Mouse (Mus musculus): ENCODE measurements around the gene Rgs3. TPM values are rescaled to one million over a fixed set of nuclear protein-coding genes. Genes with fewer than 3 reads are reported as not detected.

The Rgs3 gene
- polyA plus RNA-seq, 1 experiment from 2014 or later, result 59.4 TPM

- H3K36me3 ChIP-seq, result no peaks in the 10 kb centered on the region
- 0 out of 2 replicates have a peak, but pooled peaks cover 12% of the 10 kb centered on the region for H3K4me1 ChIP-seq
- H3K27ac ChIP-seq, result no peak overlapping the region
- H3K9me3 ChIP-seq, result no peaks in the 10 kb centered on the region
- H3K4me3 ChIP-seq, result no peak overlapping the region
- WGBS, result 23% methylated on average over 4 of the region's 4 CpGs
- ATAC-seq (ENCODE audit: insufficient number of reproducible peaks, low FRiP score, low TSS enrichment, low read depth), result no peak
- no peaks in the 10 kb centered on the region for H3K27me3 ChIP-seq
- no peak overlapping the region for H3K4me2 ChIP-seq
- no peak overlapping the region for H3K9ac ChIP-seq
Measured at GRCm38 (mm10) chr4:62560963-62561629, 1.4 kb downstream of the Rgs3 start.

- Histone ChIP-seq H3K9ac (no peak overlapping the region), H3K27ac (no peak overlapping the region), H3K27me3 (no peaks in the 10 kb centered on the region), H3K4me2 (no peak overlapping the region), H3K4me1 (0 out of 2 replicates have a peak, but pooled peaks cover 15% of the 10 kb centered on the region), H3K4me3 (no peak overlapping the region), H3K36me3 (no peaks in the 10 kb centered on the region), H3K9me3 (no peaks in the 10 kb centered on the region)
- WGBS, result 67% methylated on average over 3 of the region's 3 CpGs
- no peak for ATAC-seq (ENCODE audit: insufficient number of reproducible peaks, low FRiP score, low TSS enrichment, low read depth)
Measured at GRCm38 (mm10) chr4:62561630-62562001, 2.0 kb downstream of the Rgs3 start.

- Histone ChIP-seq H3K27ac (no peak overlapping the region), H3K4me3 (no peak overlapping the region), H3K36me3 (no peaks in the 10 kb centered on the region), H3K27me3 (no peaks in the 10 kb centered on the region), H3K9ac (no peak overlapping the region), H3K4me2 (no peak overlapping the region), H3K9me3 (no peaks in the 10 kb centered on the region), H3K4me1 (0 out of 2 replicates have a peak, but pooled peaks cover 15% of the 10 kb centered on the region)
- ATAC-seq (ENCODE audit: insufficient number of reproducible peaks, low FRiP score, low TSS enrichment, low read depth), result no peak
- WGBS, result 66% methylated on average over 4 of the region's 4 CpGs
Measured at GRCm38 (mm10) chr4:62562006-62562405, 2.4 kb downstream of the Rgs3 start.

- 68% methylated on average over 4 of the region's 4 CpGs for WGBS
- no peak overlapping the region for H3K9ac ChIP-seq
- H3K27me3 ChIP-seq, result no peaks in the 10 kb centered on the region
- H3K4me2 ChIP-seq, result no peak overlapping the region
- no peak for ATAC-seq (ENCODE audit: insufficient number of reproducible peaks, low FRiP score, low TSS enrichment, low read depth)
- H3K36me3 ChIP-seq, result no peaks in the 10 kb centered on the region
- 0 out of 2 replicates have a peak, but pooled peaks cover 7% of the 10 kb centered on the region for H3K4me1 ChIP-seq
- H3K27ac ChIP-seq, result no peak overlapping the region
- no peak overlapping the region for H3K4me3 ChIP-seq
- H3K9me3 ChIP-seq, result no peaks in the 10 kb centered on the region
Measured at GRCm38 (mm10) chr4:62566530-62566929, 6.9 kb downstream of the Rgs3 start.

GRCm38 (mm10) chr4:62567696-62568095 is 8.0 kb downstream of the Rgs3 start:
- no peak overlapping the region for H3K4me2 ChIP-seq
- WGBS, result 77% methylated on average over 6 of the region's 6 CpGs
- no peak overlapping the region for H3K9ac ChIP-seq
- H3K27ac ChIP-seq, result no peak overlapping the region
- no peaks in the 10 kb centered on the region for H3K9me3 ChIP-seq
- no peak overlapping the region for H3K4me3 ChIP-seq
- H3K4me1 ChIP-seq, result 0 out of 2 replicates have a peak, but pooled peaks cover 7% of the 10 kb centered on the region
- no peaks in the 10 kb centered on the region for H3K27me3 ChIP-seq
- no peaks in the 10 kb centered on the region for H3K36me3 ChIP-seq
- ATAC-seq (ENCODE audit: insufficient number of reproducible peaks, low FRiP score, low TSS enrichment, low read depth), result no peak

- WGBS, result 100% methylated on average over 1 of the region's 1 CpGs
- H3K4me3 ChIP-seq, result no peak overlapping the region
- no peak overlapping the region for H3K4me2 ChIP-seq
- H3K36me3 ChIP-seq, result no peaks in the 10 kb centered on the region
- ATAC-seq (ENCODE audit: insufficient number of reproducible peaks, low FRiP score, low TSS enrichment, low read depth), result no peak
- H3K9me3 ChIP-seq, result no peaks in the 10 kb centered on the region
- H3K27ac ChIP-seq, result no peak overlapping the region
- 0 out of 2 replicates have a peak, but pooled peaks cover 3% of the 10 kb centered on the region for H3K4me1 ChIP-seq
- no peaks in the 10 kb centered on the region for H3K27me3 ChIP-seq
- no peak overlapping the region for H3K9ac ChIP-seq
Measured at GRCm38 (mm10) chr4:62568359-62568758, 8.7 kb downstream of the Rgs3 start.

GRCm38 (mm10) chr4:62569603-62570002 is 10.0 kb downstream of the Rgs3 start:
- no peak overlapping the region for H3K9ac ChIP-seq
- no peak overlapping the region for H3K27ac ChIP-seq
- 97% methylated on average over 5 of the region's 5 CpGs for WGBS
- H3K9me3 ChIP-seq, result no peaks in the 10 kb centered on the region
- no peaks in the 10 kb centered on the region for H3K36me3 ChIP-seq
- no peak overlapping the region for H3K4me2 ChIP-seq
- no peak overlapping the region for H3K4me3 ChIP-seq
- H3K27me3 ChIP-seq, result no peaks in the 10 kb centered on the region
- no peak for ATAC-seq (ENCODE audit: insufficient number of reproducible peaks, low FRiP score, low TSS enrichment, low read depth)
- H3K4me1 ChIP-seq, result 0 out of 2 replicates have a peak, but pooled peaks cover 3% of the 10 kb centered on the region

GRCm38 (mm10) chr4:62570029-62570428 is 10.4 kb downstream of the Rgs3 start:
- no peaks in the 10 kb centered on the region for H3K9me3 ChIP-seq
- H3K9ac ChIP-seq, result no peak overlapping the region
- ATAC-seq (ENCODE audit: insufficient number of reproducible peaks, low FRiP score, low TSS enrichment, low read depth), result no peak
- no peak overlapping the region for H3K4me2 ChIP-seq
- 49% methylated on average over 5 of the region's 5 CpGs for WGBS
- H3K4me3 ChIP-seq, result no peak overlapping the region
- H3K27ac ChIP-seq, result no peak overlapping the region
- 0 out of 2 replicates have a peak, but pooled peaks cover 3% of the 10 kb centered on the region for H3K4me1 ChIP-seq
- H3K36me3 ChIP-seq, result no peaks in the 10 kb centered on the region
- H3K27me3 ChIP-seq, result no peaks in the 10 kb centered on the region

GRCm38 (mm10) chr4:62582365-62583264 is 23.0 kb downstream of the Rgs3 start:
- Histone ChIP-seq H3K4me2 (peak overlapping the region; percentile 74), H3K9ac (0 out of 2 replicates have a peak overlapping the region, but pooled peaks have one; percentile 26), H3K4me1 (peaks cover 24% of the 10 kb centered on the region), H3K4me3 (peak overlapping the region; percentile 38), H3K9me3 (no peaks in the 10 kb centered on the region), H3K27me3 (peaks cover 34% of the 10 kb centered on the region), H3K27ac (no peak overlapping the region; the same call in 1 of the 2 replicates), H3K36me3 (no peaks in the 10 kb centered on the region)
- ATAC-seq (ENCODE audit: insufficient number of reproducible peaks, low FRiP score, low TSS enrichment, low read depth), result no peak
- 11% methylated on average over 18 of the region's 18 CpGs for WGBS

- peak overlapping the region; percentile 38 for H3K4me3 ChIP-seq
- no peaks in the 10 kb centered on the region for H3K36me3 ChIP-seq
- H3K4me2 ChIP-seq, result peak overlapping the region; percentile 74
- 3% methylated on average over 42 of the region's 42 CpGs for WGBS
- peaks cover 34% of the 10 kb centered on the region for H3K27me3 ChIP-seq
- no peak overlapping the region for H3K27ac ChIP-seq
- no peaks in the 10 kb centered on the region for H3K9me3 ChIP-seq
- ATAC-seq (ENCODE audit: insufficient number of reproducible peaks, low FRiP score, low TSS enrichment, low read depth), result 0 out of 2 replicates have a peak, but pooled peaks have one; percentile 44
- H3K9ac ChIP-seq, result no peak overlapping the region; the same call in 1 of the 2 replicates
- H3K4me1 ChIP-seq, result peaks cover 24% of the 10 kb centered on the region
Measured at GRCm38 (mm10) chr4:62583265-62584092, 23.8 kb downstream of the Rgs3 start.

GRCm38 (mm10) chr4:62587067-62587466 is 27.4 kb downstream of the Rgs3 start:
- peaks cover 23% of the 10 kb centered on the region for H3K4me1 ChIP-seq
- no peaks in the 10 kb centered on the region for H3K36me3 ChIP-seq
- ATAC-seq (ENCODE audit: insufficient number of reproducible peaks, low FRiP score, low TSS enrichment, low read depth), result no peak
- H3K27me3 ChIP-seq, result peaks cover 28% of the 10 kb centered on the region
- no peaks in the 10 kb centered on the region for H3K9me3 ChIP-seq
- no peak overlapping the region for H3K4me2 ChIP-seq
- no peak overlapping the region for H3K9ac ChIP-seq
- WGBS, result 82% methylated on average over 8 of the region's 8 CpGs
- H3K4me3 ChIP-seq, result no peak overlapping the region
- no peak overlapping the region for H3K27ac ChIP-seq

Data from limb, embryonic 15.5 days (tissue).